Mouse (Mus musculus) c-Kit-positive CD71-positive TER-119-positive erythroid progenitor cells, embryonic 14.5 days (primary cell): ENCODE results near the gene Fam129b.

Experiments
- DNase-seq: peaks from one replicate; pipeline ENCODE4 v3.0.0-alpha.2; 2013; ENCODE audit warnings: low spot score

Fam129b gene

GRCm38 (mm10) chr2:32924306-32924844, 48.5 kb downstream of the Fam129b start:
- no peak for DNase-seq

GRCm38 (mm10) chr2:32926330-32927075, 50.6 kb downstream of the Fam129b start:
- DNase-seq, result no peak

GRCm38 (mm10) chr2:32927624-32928234, 51.8 kb downstream of the Fam129b start:
- DNase-seq, result no peak

GRCm38 (mm10) chr2:32928235-32928946, 52.5 kb downstream of the Fam129b start:
- DNase-seq, result no peak

- DNase-seq, result no peak
These were observed 53.3 kb downstream of the Fam129b start for GRCm38 (mm10) chr2:32928947-32929829.

- DNase-seq, result no peak
These were observed 55.8 kb downstream of the Fam129b start for GRCm38 (mm10) chr2:32931730-32932129.

- DNase-seq, result no peak
These were observed 62.8 kb downstream of the Fam129b start for GRCm38 (mm10) chr2:32938741-32939140.

- peak; percentile 75 for DNase-seq
These were observed 63.5 kb downstream of the Fam129b start for GRCm38 (mm10) chr2:32939418-32939817.

GRCm38 (mm10) chr2:32940483-32940882, 64.6 kb downstream of the Fam129b start:
- DNase-seq, result no peak

GRCm38 (mm10) chr2:32947454-32947853, 71.5 kb downstream of the Fam129b start:
- no peak for DNase-seq

GRCm38 (mm10) chr2:32954581-32954980, 78.7 kb downstream of the Fam129b start:
- DNase-seq, result no peak

GRCm38 (mm10) chr2:32957344-32957743, 81.4 kb downstream of the Fam129b start:
- DNase-seq, result no peak

- DNase-seq, result no peak
These were observed 84.4 kb downstream of the Fam129b start for GRCm38 (mm10) chr2:32960273-32960672.

- DNase-seq, result peak; percentile 90
These were observed 85.5 kb downstream of the Fam129b start, which contains the start of the genes Rpl12 and Lrsam1 for GRCm38 (mm10) chr2:32961192-32961995. TSS of gene Rpl12 (plus strand) at chr2:32961559. TSS of gene Lrsam1 (minus strand) at chr2:32961614.

- no peak for DNase-seq
These were observed 86.4 kb downstream of the Fam129b start for GRCm38 (mm10) chr2:32962062-32962874.

- no peak for DNase-seq
These were observed 86.9 kb downstream of the Fam129b start for GRCm38 (mm10) chr2:32962875-32963220.

GRCm38 (mm10) chr2:32963544-32963943, 87.6 kb downstream of the Fam129b start:
- no peak for DNase-seq

GRCm38 (mm10) chr2:32963981-32964380, 88.1 kb downstream of the Fam129b start:
- no peak for DNase-seq

- DNase-seq, result peak; percentile 22
These were observed 88.9 kb downstream of the Fam129b start for GRCm38 (mm10) chr2:32964659-32965457.
